Mouse (Mus musculus) layer of hippocampus, adult 2 months (tissue): ENCODE measurements around the gene Plppr2. TPM values are rescaled to one million over a fixed set of nuclear protein-coding genes. Genes with fewer than 3 reads are reported as not detected.

Source experiments
- DNase-seq, 2 experiments: peaks; one replicate each; pipeline ENCODE4 v3.0.0; 2022; ENCODE audit warnings: low spot score in 2 of 2
- H3K27ac ChIP-seq: fragments of 200-600 bp; 2 replicates; pipeline ENCODE4 v1.8.1; 2022
- H3K4me3 ChIP-seq: fragments of 200-600 bp; 2 replicates; pipeline ENCODE4 v1.8.1; 2022; ENCODE audit warnings: mild to moderate bottlenecking
- CTCF ChIP-seq: fragments of 200-600 bp; conservative IDR thresholded peaks from 2 replicates; pipeline ENCODE4 v1.8.1; 2022; ENCODE audit warnings: antibody characterized with exemption, mild to moderate bottlenecking, moderate library complexity
- total RNA-seq, 2 experiments: library from RNA; stranded (reverse); gene quantifications; 2 replicates each; pipeline ENCODE4 v1.2.3; 2021

The Plppr2 gene
- total RNA-seq, 2 experiments from 2014 or later = 297 to 300 TPM

GRCm38 (mm10) chr9:21923490-21924098 is 13.2 kb upstream of the Plppr2 start:
- Histone ChIP-seq H3K27ac (peak overlapping the region; percentile 58), H3K4me3 (no peak overlapping the region)
- no peak for DNase-seq
- no peak for TF ChIP-seq CTCF

GRCm38 (mm10) chr9:21924099-21924493 is 12.7 kb upstream of the Plppr2 start:
- no peak overlapping the region for H3K4me3 ChIP-seq
- no peak for TF ChIP-seq CTCF
- peak overlapping the region; percentile 58 for H3K27ac ChIP-seq
- no peak for DNase-seq

DNA sequence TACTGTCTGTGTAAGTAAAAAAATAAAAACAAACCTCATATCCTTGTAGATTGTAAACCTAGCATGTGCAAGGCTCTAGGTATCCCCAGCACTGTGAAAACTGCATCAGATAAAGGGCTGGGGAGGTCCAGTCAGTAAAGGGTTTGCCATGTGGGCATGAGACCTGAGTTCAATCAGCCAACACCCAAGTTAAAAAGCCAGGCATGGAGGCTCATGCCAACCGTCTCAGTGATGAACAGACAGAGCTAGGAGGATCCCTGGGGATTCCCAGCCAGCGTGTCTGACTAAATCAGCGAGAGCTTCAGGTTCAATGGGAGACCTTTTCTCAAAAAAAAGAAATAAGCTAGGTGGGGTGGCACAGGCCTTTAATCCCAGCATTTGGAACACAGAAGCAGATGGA is 11.8 kb upstream of the Plppr2 start:
- no peak for TF ChIP-seq CTCF
- H3K27ac ChIP-seq = no peak overlapping the region
- DNase-seq = no peak

DNA sequence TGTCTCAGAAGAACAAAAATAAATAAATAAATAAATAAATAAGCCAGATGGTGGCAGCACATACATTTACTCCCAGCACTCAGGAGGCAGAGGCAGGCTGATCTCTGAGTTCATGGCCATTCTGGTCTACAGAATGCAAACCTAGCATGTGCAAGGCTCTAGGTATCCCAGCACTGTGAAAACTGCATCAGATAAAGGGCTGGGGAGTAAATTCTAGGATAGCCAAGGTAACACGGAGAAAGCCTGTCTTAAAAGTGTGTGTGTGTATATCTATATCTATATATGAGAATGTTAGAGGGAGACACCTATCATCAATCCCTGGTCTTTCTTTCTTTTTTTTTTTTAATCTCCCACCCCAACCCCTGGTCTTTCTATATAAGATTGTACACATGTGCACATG is 11.3 kb upstream of the Plppr2 start:
- no peak for DNase-seq
- no peak overlapping the region for H3K27ac ChIP-seq
- TF ChIP-seq CTCF = no peak
- no peak overlapping the region for H3K4me3 ChIP-seq

More for the DNA sequence above, 11.8 kb upstream of the Plppr2 start:
- no peak overlapping the region for H3K4me3 ChIP-seq

GRCm38 (mm10) chr9:21926155-21926554 is 10.7 kb upstream of the Plppr2 start:
- no peak for DNase-seq
- no peak for TF ChIP-seq CTCF
- H3K4me3 ChIP-seq = peak overlapping the region; percentile 69
- H3K27ac ChIP-seq = peak overlapping the region; percentile 86

DNA sequence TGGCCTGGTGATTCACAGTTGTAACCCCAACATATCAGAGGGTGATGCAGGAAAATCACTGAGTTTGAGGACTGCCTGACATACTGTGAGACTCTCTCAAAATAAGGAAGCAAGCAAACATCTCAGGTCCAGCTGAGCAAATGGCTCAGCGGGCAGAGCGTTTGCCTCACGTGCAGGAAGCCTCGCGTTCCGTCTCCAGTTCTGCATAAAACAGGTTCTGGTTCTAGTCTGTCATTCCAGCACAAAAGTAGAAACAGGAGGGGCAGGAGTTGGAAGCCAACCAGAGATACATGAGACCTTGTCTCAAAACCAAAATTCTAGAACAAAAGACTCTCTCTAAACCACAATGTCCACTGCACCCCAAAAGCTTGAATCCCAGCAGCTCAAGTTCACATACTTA is 10.0 kb upstream of the Plppr2 start:
- H3K4me3 ChIP-seq = peak overlapping the region; percentile 69
- DNase-seq = no peak
- no peak for TF ChIP-seq CTCF
- peak overlapping the region; percentile 86 for H3K27ac ChIP-seq

DNA sequence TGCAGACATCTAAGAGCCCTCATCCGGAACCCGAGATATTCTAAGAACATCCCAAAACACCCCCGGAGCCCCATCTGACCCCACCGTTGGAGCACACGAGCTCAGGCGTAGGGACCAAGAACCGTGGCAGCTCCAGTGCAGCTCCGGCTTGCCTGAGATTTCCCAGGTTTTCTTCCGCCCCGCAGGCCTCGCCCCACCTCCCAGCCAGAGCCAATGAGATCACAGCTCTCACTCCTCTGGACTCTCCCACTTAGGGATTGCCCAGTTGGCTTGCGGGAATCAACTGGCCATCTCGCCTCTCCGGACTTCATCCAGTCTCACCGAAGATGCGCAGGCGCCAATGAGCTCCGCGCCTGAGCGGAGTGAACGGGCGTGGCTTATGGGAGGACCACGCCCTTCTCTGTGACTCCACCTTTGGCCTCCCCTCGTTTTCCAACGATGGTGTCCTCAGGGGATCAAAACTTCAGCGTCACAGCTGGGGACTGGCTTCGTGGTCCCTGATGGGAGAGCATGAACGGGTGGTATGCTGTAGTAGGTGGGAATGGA is 9.6 kb upstream of the Plppr2 start, which contains the start of the genes Ccdc159 and Tmem205:
Ccdc159 (plus strand) TSS at position 264 of the 546 bp plus-strand sequence.
Tmem205 (minus strand) TSS at position 349 of the 546 bp plus-strand sequence.
- peak; percentile 86 to 95 for DNase-seq
- peak within 1 kb of the TSS; percentile 69 for H3K4me3 ChIP-seq
- peak within 1 kb of the TSS; percentile 86 for H3K27ac ChIP-seq
- no peak for TF ChIP-seq CTCF

- DNase-seq = no peak
- no peak for TF ChIP-seq CTCF
- no peak overlapping the region for H3K4me3 ChIP-seq
Measured at GRCm38 (mm10) chr9:21929208-21929607, 7.6 kb upstream of the Plppr2 start.

GRCm38 (mm10) chr9:21932006-21932405 is 4.8 kb upstream of the Plppr2 start:
- no peak for DNase-seq
- no peak overlapping the region for H3K27ac ChIP-seq
- TF ChIP-seq CTCF = no peak
- H3K4me3 ChIP-seq = no peak overlapping the region

More at GRCm38 (mm10) chr9:21929208-21929607, 7.6 kb upstream of the Plppr2 start:
- no peak overlapping the region for H3K27ac ChIP-seq

GRCm38 (mm10) chr9:21932445-21933137 is 4.2 kb upstream of the Plppr2 start:
- no peak for DNase-seq
- no peak for TF ChIP-seq CTCF
- Histone ChIP-seq H3K27ac (no peak overlapping the region), H3K4me3 (no peak overlapping the region)

DNA sequence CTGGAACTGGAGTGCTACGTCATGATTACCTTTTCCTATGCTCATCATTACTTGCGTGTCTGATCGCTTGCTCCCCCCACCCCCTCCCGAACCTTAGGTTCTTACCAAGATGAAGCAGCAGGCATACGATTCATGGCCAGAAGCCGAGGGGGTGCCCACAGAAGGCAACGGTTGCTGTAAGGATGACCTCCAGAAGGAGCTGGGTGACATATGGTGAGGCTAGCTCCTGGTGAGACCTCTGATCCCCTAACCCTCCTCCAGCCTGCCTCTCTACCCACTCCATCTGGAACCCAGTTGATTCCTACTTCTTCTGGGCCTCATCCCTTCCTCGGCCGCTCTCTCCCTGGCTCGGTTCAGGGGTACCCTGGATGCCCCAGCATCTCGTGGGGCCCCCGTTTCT is 2.8 kb upstream of the Plppr2 start:
- no peak overlapping the region for H3K4me3 ChIP-seq

GRCm38 (mm10) chr9:21935466-21936131 is 1.2 kb upstream of the Plppr2 start:
- no peak for TF ChIP-seq CTCF
- no peak for DNase-seq
- Histone ChIP-seq H3K27ac (no peak overlapping the region), H3K4me3 (no peak overlapping the region)

More for the DNA sequence above, 2.8 kb upstream of the Plppr2 start:
- TF ChIP-seq CTCF = no peak
- H3K27ac ChIP-seq = no peak overlapping the region
- no peak for DNase-seq

DNA sequence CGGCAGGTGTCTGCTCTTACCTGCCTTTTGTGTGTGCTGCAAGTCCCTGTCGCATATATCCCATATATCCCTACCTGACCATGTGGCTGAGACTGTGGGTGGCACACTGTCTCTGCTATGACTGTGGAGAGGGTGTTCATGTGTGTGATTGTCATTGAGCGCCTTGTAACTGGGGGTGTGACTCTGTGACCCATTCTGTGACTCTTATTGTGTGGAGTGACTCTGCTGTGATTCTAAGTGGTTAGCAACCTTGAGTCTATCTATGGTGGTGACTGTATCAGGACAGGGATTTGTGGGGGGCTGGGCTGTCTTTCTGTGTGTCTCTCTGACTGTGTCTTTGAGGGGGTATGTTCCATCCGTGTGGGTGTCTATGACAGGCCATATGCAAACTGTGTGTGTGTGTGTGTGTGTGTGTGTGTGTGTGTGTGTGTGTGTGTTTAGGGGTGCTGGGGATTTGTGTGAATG is 910 bp downstream of the Plppr2 start:
- peak; percentile 64 to 69 for DNase-seq
- Histone ChIP-seq H3K27ac (peak overlapping the region; percentile 74), H3K4me3 (peak overlapping the region; percentile 86)
- no peak for TF ChIP-seq CTCF
